Comparison of ENCODE assay signal across 15 mouse cellular contexts in the genomic region with DNA sequence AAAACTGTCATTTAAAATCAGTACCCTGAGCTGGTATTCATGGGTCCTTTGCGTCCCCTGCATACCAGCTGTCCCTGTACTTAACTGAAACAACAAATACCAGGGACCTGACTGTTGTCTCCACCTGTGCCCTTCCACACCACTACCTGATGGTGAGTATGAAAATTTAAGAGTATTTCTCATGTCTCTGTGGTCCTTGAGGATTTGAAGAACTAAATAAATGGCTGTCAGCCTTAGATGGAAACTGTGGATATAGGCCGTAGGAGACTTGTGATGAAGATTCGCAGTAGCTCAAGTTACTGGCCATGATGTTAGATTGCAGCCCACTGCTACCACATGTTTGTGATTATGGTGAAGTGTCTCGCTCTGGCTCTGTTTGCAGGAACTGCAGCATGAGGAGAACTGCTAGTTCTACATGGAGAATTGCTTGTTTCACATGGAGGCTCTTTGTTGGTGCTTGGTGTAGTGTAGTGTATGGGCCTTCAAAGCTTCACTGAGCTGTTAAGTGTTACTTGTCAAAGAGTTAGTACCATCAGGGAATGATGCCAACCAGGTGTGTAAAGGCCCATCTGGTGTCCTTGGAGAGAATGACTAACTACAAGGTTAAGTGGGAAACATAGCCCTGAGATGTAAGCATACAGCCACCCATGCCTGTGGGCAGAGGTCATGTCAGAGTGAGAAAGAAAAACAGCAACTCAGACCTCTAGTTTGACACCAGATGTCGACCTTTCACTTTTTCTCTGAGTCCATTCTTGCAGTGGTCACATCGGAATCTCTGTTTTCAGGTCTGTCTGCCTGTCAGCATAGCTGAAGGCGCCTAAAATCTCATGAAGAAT.
A peak's percentile ranks its signal among the peaks of the same experiment; 100 is the strongest.
DNase-seq lines count a peak whose midpoint lies in the region; ATAC-seq lines count a peak whose summit lies in the region.
"Had no signal": no experiment of that assay in that cellular context is flagged by ENCODE, and none has a peak within 500 bp of the region (broad histone marks: within the 10 kb centered on the region; RNA-seq: fewer than 3 reads in every experiment).

No protein-coding gene starts in this region.

- WGBS in limb, embryonic 11.5 days: 39% methylated on average over 7 of the region's 7 CpGs
- WGBS in limb, embryonic 10.5 days: 45% methylated on average over 7 of the region's 7 CpGs
- WGBS in limb, embryonic 13.5 days: 50% methylated on average over 7 of the region's 7 CpGs

- H3K4me1 ChIP-seq in limb, embryonic 11.5 days (ENCODE audit: control insufficient read depth, insufficient read depth, low read length): peaks cover 8% of the 10 kb centered on the region; the same call in 1 of the 2 replicates
- peaks cover 27% of the 10 kb centered on the region for H3K4me1 ChIP-seq in limb, embryonic 10.5 days
- H3K4me1 ChIP-seq in limb, embryonic 13.5 days: peaks cover 36% of the 10 kb centered on the region
- H3K4me1 ChIP-seq: lung, embryonic 15.5 days; midbrain, embryonic 15.5 days had no signal

- DNase-seq in limb, embryonic 11.5 days (ENCODE audit: low spot score): peak; percentile 43
- DNase-seq in limb, embryonic 10.5 days (ENCODE audit: low spot score): no peak
- DNase-seq in embryo, embryonic 9.5 days (ENCODE audit: extremely low spot score): peak; percentile 33
- peak; percentile 55 for DNase-seq in kidney, adult 9 months
- no peak for DNase-seq in neural tube, embryonic 10.5 days (ENCODE audit: extremely low spot score, low spot score)
- DNase-seq in Muller cell, postnatal 12 days (ENCODE audit: inconsistent ontology term): no peak
- DNase-seq: cerebellum, adult 8-10 months; left cerebral cortex, postnatal 4 days; right cerebral cortex, adult 18-20 months; spleen, adult 18-20 months; thymus, adult 18-20 months had no signal

- no peaks in the 10 kb centered on the region for H3K36me3 ChIP-seq in limb, embryonic 11.5 days (ENCODE audit: control insufficient read depth, insufficient read depth, low read length)
- H3K36me3 ChIP-seq in limb, embryonic 10.5 days: no peaks in the 10 kb centered on the region
- H3K36me3 ChIP-seq in limb, embryonic 13.5 days: no peaks in the 10 kb centered on the region
- H3K36me3 ChIP-seq: lung, embryonic 15.5 days; midbrain, embryonic 15.5 days had no signal

- H3K9me3 ChIP-seq in limb, embryonic 11.5 days (ENCODE audit: control insufficient read depth, low read length): no peaks in the 10 kb centered on the region
- H3K9me3 ChIP-seq in limb, embryonic 10.5 days (replicated peaks): no peaks in the 10 kb centered on the region
- H3K9me3 ChIP-seq in limb, embryonic 13.5 days: no peaks in the 10 kb centered on the region
- H3K9me3 ChIP-seq: lung, embryonic 15.5 days; midbrain, embryonic 15.5 days had no signal

- no peak overlapping the region for H3K9ac ChIP-seq in limb, embryonic 11.5 days (ENCODE audit: low read length)
- H3K9ac ChIP-seq in limb, embryonic 13.5 days: no peak overlapping the region
- H3K9ac ChIP-seq: lung, embryonic 15.5 days; midbrain, embryonic 15.5 days had no signal

- H3K4me3 ChIP-seq in limb, embryonic 11.5 days (ENCODE audit: low read depth, low read length): no peak overlapping the region
- no peak overlapping the region for H3K4me3 ChIP-seq in limb, embryonic 10.5 days
- H3K4me3 ChIP-seq in limb, embryonic 13.5 days: no peak overlapping the region
- H3K4me3 ChIP-seq: lung, embryonic 15.5 days; midbrain, embryonic 15.5 days had no signal

- 0 out of 2 replicates have a peak, but pooled peaks have one; percentile 17 for ATAC-seq in limb, embryonic 11.5 days (ENCODE audit: insufficient number of reproducible peaks, low FRiP score, low TSS enrichment, low read depth)
- peak; percentile 57; the same call in 1 of the 2 replicates for ATAC-seq in limb, embryonic 13.5 days (ENCODE audit: low FRiP score, low read depth)
- ATAC-seq: forebrain, embryonic 14.5 days; midbrain, embryonic 15.5 days had no signal

- H3K27me3 ChIP-seq in limb, embryonic 11.5 days (ENCODE audit: control insufficient read depth, insufficient read depth, low read length): no peaks in the 10 kb centered on the region
- no peaks in the 10 kb centered on the region for H3K27me3 ChIP-seq in limb, embryonic 10.5 days (ENCODE audit: low read depth, poor library complexity, severe bottlenecking)
- no peaks in the 10 kb centered on the region for H3K27me3 ChIP-seq in limb, embryonic 13.5 days
- H3K27me3 ChIP-seq: lung, embryonic 15.5 days; midbrain, embryonic 15.5 days had no signal

- H3K27ac ChIP-seq in limb, embryonic 11.5 days (replicated peaks; ENCODE audit: low read depth, low read length): no peak overlapping the region
- no peak overlapping the region for H3K27ac ChIP-seq in limb, embryonic 10.5 days
- no peak overlapping the region for H3K27ac ChIP-seq in limb, embryonic 13.5 days
- H3K27ac ChIP-seq: lung, embryonic 15.5 days; midbrain, embryonic 15.5 days had no signal

- no peak overlapping the region for H3K4me2 ChIP-seq in limb, embryonic 11.5 days (ENCODE audit: low read depth, severe bottlenecking)
- no peak overlapping the region for H3K4me2 ChIP-seq in limb, embryonic 13.5 days (replicated peaks)
- H3K4me2 ChIP-seq: lung, embryonic 15.5 days; midbrain, embryonic 15.5 days had no signal

Comparison
In these comparisons a context has a peak if more than half of its experiments do, and no peak if none do; other contexts are left out.
1. DNase-seq: peak in limb, embryonic 11.5 days (single experiment), embryo, embryonic 9.5 days (single experiment) and kidney, adult 9 months (single experiment); none in limb, embryonic 10.5 days (single experiment), neural tube, embryonic 10.5 days (single experiment) and Muller cell, postnatal 12 days (single experiment).